Mouse (Mus musculus) c-Kit-negative CD71-positive TER-119-positive erythroid progenitor cells, embryonic 14.5 days (primary cell): ENCODE data around the gene Cd164l2.

Source experiments
- DNase-seq: peaks from one replicate; pipeline ENCODE4 v3.0.0-alpha.2; 2013; ENCODE audit warnings: low read depth, low spot score

Gene Cd164l2

GRCm38 (mm10) chr4:133211751-133212561 lies at the start of gene Cd164l2, which contains the start of gene Gpr3:
Cd164l2 (plus strand) TSS chr4:133212131.
Gpr3 (minus strand) TSS chr4:133212536.
- DNase-seq, result no peak

GRCm38 (mm10) chr4:133162196-133162595 lies 49.7 kb upstream of the Cd164l2 start:
- DNase-seq, result no peak

GRCm38 (mm10) chr4:133166773-133167172 lies 45.2 kb upstream of the Cd164l2 start:
- no peak for DNase-seq

- DNase-seq, result no peak
Observed at GRCm38 (mm10) chr4:133169237-133170055, 42.5 kb upstream of the Cd164l2 start.

GRCm38 (mm10) chr4:133170056-133170524 lies 41.8 kb upstream of the Cd164l2 start:
- DNase-seq, result no peak

- no peak for DNase-seq
Observed at GRCm38 (mm10) chr4:133170616-133171015, 41.3 kb upstream of the Cd164l2 start.

GRCm38 (mm10) chr4:133172451-133172850 lies 39.5 kb upstream of the Cd164l2 start:
- DNase-seq, result no peak

GRCm38 (mm10) chr4:133174361-133174760 lies 37.6 kb upstream of the Cd164l2 start:
- DNase-seq, result no peak

GRCm38 (mm10) chr4:133175274-133175673 lies 36.7 kb upstream of the Cd164l2 start:
- DNase-seq, result no peak

- no peak for DNase-seq
Observed at GRCm38 (mm10) chr4:133175998-133176760, 35.8 kb upstream of the Cd164l2 start.

- DNase-seq, result no peak
Observed at GRCm38 (mm10) chr4:133176761-133177403, 35.0 kb upstream of the Cd164l2 start.

- no peak for DNase-seq
Observed at GRCm38 (mm10) chr4:133178305-133178704, 33.6 kb upstream of the Cd164l2 start.

- no peak for DNase-seq
Observed at GRCm38 (mm10) chr4:133179258-133179657, 32.7 kb upstream of the Cd164l2 start.

- DNase-seq, result no peak
Observed at GRCm38 (mm10) chr4:133182439-133183033, 29.4 kb upstream of the Cd164l2 start.

GRCm38 (mm10) chr4:133184031-133184897 lies 27.7 kb upstream of the Cd164l2 start:
- no peak for DNase-seq

GRCm38 (mm10) chr4:133184898-133185665 lies 26.8 kb upstream of the Cd164l2 start:
- DNase-seq, result no peak

- no peak for DNase-seq
Observed at GRCm38 (mm10) chr4:133185893-133186292, 26.0 kb upstream of the Cd164l2 start.

- no peak for DNase-seq
Observed at GRCm38 (mm10) chr4:133186856-133187255, 25.1 kb upstream of the Cd164l2 start.

- no peak for DNase-seq
Observed at GRCm38 (mm10) chr4:133189396-133189795, 22.5 kb upstream of the Cd164l2 start.
